Mouse (Mus musculus): ENCODE results near the gene Clba1. TPM values are rescaled to one million over a fixed set of nuclear protein-coding genes. Genes with fewer than 3 reads are reported as not detected.
A peak's percentile ranks its signal among the peaks of the same experiment; 100 is the strongest.

The Clba1 gene
- polyA plus RNA-seq (2016; fragmentation: Nextera tagmentation; extraction: Ambion mirVana) = 16.5 and 18.6 TPM in 2 replicates

DNA sequence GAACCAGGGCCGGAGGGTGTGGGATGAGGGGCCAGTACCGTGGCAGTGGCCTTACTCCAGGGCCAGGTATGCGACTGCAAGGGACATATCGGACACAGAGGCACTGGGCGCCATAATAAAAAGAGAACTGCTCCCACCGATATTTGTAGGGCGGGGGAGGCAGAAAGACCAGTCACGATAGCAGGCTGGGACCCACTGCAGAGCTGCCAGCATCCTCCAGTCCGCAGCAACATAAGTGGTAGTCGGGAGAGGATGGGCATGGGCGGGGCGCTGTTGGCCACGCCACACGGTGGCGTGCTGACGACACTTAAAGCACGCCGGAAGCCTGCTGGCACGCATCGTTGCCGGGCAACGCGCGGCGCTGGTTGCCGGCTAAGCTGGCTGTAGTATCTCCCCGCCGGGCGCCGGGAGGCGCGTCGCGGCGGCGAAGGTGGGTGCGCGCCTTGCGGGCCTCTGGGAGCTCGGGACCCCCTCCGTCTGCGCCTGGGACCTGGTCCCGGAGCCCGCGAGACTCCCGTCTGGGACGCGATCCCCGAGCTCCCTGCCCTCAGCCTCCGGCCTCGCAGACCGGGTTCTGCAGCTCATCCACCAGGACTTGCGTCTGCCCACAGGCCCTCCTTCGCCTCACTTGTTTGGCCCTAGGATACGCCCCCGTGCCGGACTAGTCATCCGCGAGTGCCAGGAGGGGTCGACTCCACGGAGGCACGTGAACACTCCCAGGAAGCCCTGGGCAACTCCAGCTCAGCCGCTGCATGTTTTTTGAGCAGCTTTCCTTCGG lies at the start of gene Clba1:
Clba1 (plus strand) TSS at position 351 of the 778 bp plus-strand sequence.
- Histone ChIP-seq H3K4me1 (peaks cover 18% of the 10 kb centered on the region), H3K27ac (peak within 1 kb of the TSS; percentile 42; the same call in 1 of the 2 replicates), H3K4me2 (replicated peaks) (peak within 1 kb of the TSS; percentile 92), H3K9me3 (no peaks in the 10 kb centered on the region), H3K9ac (peak within 1 kb of the TSS; percentile 60), H3K27me3 (replicated peaks) (peaks cover 6% of the 10 kb centered on the region; the same call in 1 of the 2 replicates), H3K36me3 (peaks cover 12% of the 10 kb centered on the region), H3K4me3 (peak within 1 kb of the TSS; percentile 62)
- peak; percentile 92 for ATAC-seq (ENCODE audit: low FRiP score, low read depth)
- WGBS = 2% methylated on average over 58 of the region's 64 CpGs

DNA sequence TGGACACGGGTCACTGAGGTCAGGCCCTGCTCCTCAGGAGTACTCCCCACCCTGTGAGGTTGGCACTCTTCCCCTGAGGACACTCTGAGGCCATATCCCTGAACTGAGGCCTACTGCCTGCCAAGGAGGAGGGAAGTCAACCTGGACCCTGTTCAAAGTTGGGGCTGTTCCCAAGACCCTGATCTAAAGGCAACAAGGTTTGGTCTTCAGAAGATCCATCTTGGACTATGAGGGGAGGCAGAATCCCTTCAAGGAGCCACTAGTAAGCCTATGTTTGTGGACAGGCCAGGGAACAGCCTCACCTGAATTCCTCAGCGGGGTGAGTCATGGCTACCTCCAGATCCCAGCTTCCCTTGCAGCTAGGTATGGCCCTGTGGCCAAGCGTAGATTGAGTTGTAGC lies 49.3 kb upstream of the Clba1 start:
- Histone ChIP-seq H3K4me1 (no peaks in the 10 kb centered on the region), H3K4me2 (replicated peaks) (no peak overlapping the region), H3K9me3 (no peaks in the 10 kb centered on the region), H3K27ac (no peak overlapping the region), H3K9ac (no peak overlapping the region), H3K27me3 (replicated peaks) (no peaks in the 10 kb centered on the region), H3K4me3 (no peak overlapping the region), H3K36me3 (no peaks in the 10 kb centered on the region)
- ATAC-seq (ENCODE audit: low FRiP score, low read depth) = no peak
- WGBS = 87% methylated on average over 3 of the region's 3 CpGs

DNA sequence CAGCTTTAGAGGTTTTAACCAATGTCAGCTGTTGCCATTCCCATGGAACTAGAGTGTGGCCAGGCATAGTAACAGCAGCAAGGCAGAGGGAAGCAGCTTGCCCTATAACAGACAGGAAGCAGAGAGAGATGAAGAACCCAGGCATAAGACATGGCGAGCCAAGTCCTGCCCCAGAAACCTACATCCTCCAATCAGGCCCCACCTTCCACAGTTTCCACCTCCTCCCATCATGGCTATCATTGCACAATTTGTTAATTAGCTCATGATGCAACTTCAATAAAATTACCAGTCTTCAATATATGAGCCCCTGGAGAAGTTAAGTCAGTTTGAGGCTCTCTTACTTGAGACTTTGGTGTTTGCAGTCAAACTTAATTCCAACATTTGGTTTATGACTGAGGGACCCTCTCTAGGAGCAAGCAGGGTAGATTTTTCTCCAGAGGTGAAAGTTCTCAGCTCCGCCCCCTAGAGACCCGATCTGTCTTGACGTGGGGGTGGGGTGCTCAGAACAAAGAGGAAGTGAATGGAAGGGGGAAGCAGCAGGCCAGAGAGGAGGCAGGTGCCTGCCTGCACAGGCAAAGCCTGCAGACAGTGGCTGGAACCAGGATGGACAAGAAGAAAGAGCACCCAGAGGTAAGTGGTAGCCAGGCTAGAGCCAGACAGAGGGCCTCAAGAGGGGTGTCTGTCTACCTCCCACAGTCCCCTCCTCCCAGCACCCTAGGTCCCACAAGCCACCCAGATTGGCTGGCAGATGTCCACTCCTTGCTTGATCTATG lies 48.4 kb upstream of the Clba1 start, which contains the start of gene Pld4:
Pld4 (plus strand) TSS at position 502 of the 773 bp plus-strand sequence.
- 44% methylated on average over 4 of the region's 4 CpGs for WGBS
- H3K27me3 ChIP-seq (replicated peaks) = no peaks in the 10 kb centered on the region
- no peak within 1 kb of the TSS for H3K9ac ChIP-seq
- no peak within 1 kb of the TSS for H3K4me2 ChIP-seq (replicated peaks)
- H3K27ac ChIP-seq = no peak within 1 kb of the TSS
- H3K36me3 ChIP-seq = no peaks in the 10 kb centered on the region
- no peak for ATAC-seq (ENCODE audit: low FRiP score, low read depth)
- H3K4me1 ChIP-seq = no peaks in the 10 kb centered on the region
- no peak within 1 kb of the TSS for H3K4me3 ChIP-seq
- no peaks in the 10 kb centered on the region for H3K9me3 ChIP-seq

DNA sequence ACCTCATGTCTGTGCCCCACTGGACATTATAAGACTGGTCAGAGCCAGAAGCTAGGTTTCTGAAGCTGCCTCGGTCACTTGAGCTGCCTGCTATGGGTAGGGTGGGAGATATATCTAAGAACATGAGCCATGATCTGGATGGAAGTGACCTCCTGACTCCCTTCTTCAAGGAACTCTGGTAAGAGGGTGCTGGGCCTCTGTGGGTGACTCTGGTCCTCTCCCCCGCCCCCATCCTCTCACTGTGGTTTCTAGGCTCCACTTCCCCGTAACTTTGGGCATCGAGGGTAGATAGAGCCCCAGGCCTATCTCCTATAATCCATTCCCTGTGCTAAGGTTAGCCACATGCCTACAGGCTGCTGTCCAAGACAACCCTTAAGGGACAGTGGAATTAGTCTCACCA lies 47.3 kb upstream of the Clba1 start:
- 82% methylated on average over 4 of the region's 4 CpGs for WGBS
- Histone ChIP-seq H3K9me3 (no peaks in the 10 kb centered on the region), H3K27me3 (replicated peaks) (no peaks in the 10 kb centered on the region), H3K36me3 (no peaks in the 10 kb centered on the region), H3K4me1 (no peaks in the 10 kb centered on the region), H3K27ac (no peak overlapping the region), H3K4me3 (no peak overlapping the region), H3K9ac (no peak overlapping the region), H3K4me2 (replicated peaks) (no peak overlapping the region)
- ATAC-seq (ENCODE audit: low FRiP score, low read depth) = no peak

DNA sequence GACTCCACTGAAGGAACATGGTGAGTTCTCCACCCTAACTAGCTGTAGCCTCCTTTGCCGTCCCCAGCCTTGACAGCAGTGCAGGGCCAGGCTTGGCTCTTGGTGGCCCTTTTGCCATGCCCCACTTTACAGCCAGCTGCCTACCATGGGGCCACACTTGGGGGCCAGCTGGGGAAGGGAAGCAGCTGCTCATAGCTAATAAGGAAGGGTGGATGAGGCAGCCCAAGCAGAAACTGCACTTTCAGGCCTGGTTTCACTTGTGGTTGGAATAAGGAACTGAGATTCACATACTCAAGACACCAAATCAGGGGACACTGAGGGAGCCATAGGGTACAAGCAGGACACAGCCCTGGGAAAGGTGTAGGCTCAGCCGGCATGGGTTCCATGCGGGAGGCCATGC lies 46.7 kb upstream of the Clba1 start:
- Histone ChIP-seq H3K4me1 (no peaks in the 10 kb centered on the region), H3K9me3 (no peaks in the 10 kb centered on the region), H3K27ac (no peak overlapping the region), H3K36me3 (no peaks in the 10 kb centered on the region), H3K4me2 (replicated peaks) (no peak overlapping the region), H3K4me3 (no peak overlapping the region), H3K9ac (no peak overlapping the region), H3K27me3 (replicated peaks) (no peaks in the 10 kb centered on the region)
- ATAC-seq (ENCODE audit: low FRiP score, low read depth) = no peak
- 84% methylated on average over 3 of the region's 3 CpGs for WGBS

DNA sequence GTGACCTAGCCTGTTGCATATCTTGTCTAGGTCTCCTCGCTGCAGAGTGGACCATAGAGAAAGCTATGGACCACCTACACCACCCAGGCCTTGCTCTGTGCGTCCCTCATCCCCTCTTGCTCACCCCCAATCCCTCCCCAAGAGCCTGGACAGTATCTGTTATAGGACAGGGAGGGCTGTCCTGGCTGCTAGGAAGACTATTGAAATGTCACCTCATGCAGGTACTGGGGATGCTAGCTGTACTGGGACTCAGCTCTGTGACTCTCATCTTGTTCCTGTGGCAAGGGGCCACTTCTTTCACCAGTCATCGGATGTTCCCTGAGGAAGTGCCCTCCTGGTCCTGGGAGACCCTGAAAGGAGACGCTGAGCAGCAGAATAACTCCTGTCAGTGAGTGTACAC lies 45.6 kb upstream of the Clba1 start:
- H3K9ac ChIP-seq = no peak overlapping the region
- WGBS = 82% methylated on average over 4 of the region's 4 CpGs
- no peak for ATAC-seq (ENCODE audit: low FRiP score, low read depth)

DNA sequence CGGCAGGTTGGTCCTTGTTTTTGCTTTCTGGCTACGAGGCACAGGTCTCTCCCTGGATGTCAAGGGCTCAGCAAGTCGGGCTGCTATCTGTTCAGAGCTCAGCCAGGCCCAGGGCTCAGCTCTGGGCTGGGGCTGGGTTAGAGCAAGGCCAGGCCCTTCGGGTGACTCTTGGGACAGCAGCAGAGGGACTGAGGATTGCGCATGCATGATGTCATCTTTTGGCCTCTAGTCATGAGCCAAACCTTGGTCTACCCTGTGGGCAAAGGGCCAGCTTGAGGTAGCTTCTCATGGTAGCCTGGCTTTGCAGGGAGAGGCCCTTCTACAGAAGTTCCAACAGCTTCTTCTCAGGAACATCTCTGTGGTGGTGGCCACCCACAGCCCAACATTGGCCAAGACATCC lies 44.6 kb upstream of the Clba1 start:
- H3K27ac ChIP-seq = no peak overlapping the region
- no peak for ATAC-seq (ENCODE audit: low FRiP score, low read depth)
- no peak overlapping the region for H3K4me2 ChIP-seq (replicated peaks)
- H3K9ac ChIP-seq = no peak overlapping the region
- H3K36me3 ChIP-seq = no peaks in the 10 kb centered on the region
- H3K4me1 ChIP-seq = no peaks in the 10 kb centered on the region
- H3K4me3 ChIP-seq = no peak overlapping the region
- no peaks in the 10 kb centered on the region for H3K27me3 ChIP-seq (replicated peaks)
- 80% methylated on average over 5 of the region's 5 CpGs for WGBS
- no peaks in the 10 kb centered on the region for H3K9me3 ChIP-seq

More for the DNA sequence above, 45.6 kb upstream of the Clba1 start:
- no peak overlapping the region for H3K27ac ChIP-seq
- no peaks in the 10 kb centered on the region for H3K27me3 ChIP-seq (replicated peaks)
- no peak overlapping the region for H3K4me3 ChIP-seq
- H3K4me1 ChIP-seq = no peaks in the 10 kb centered on the region
- H3K36me3 ChIP-seq = no peaks in the 10 kb centered on the region
- H3K4me2 ChIP-seq (replicated peaks) = no peak overlapping the region
- no peaks in the 10 kb centered on the region for H3K9me3 ChIP-seq

DNA sequence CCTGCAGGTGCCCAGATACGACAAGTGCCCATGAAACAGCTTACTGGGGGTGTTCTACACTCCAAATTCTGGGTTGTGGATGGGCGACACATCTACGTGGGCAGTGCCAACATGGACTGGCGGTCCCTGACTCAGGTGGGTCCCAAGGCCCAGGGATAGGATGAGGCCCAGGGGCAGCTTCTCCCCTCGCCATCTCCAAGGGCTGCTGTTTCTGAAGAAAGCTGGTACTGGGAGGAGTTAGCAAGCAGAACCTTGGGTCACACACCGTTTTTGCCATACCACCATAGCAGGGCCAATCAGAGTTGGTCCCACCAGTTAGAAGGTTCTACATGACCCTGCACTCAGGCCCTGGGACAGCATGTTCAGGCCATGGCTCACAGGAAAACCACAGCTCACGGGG lies 43.7 kb upstream of the Clba1 start:
- no peak overlapping the region for H3K4me3 ChIP-seq
- no peak overlapping the region for H3K27ac ChIP-seq
- no peaks in the 10 kb centered on the region for H3K36me3 ChIP-seq
- H3K9ac ChIP-seq = no peak overlapping the region
- ATAC-seq (ENCODE audit: low FRiP score, low read depth) = no peak
- H3K4me2 ChIP-seq (replicated peaks) = no peak overlapping the region
- no peaks in the 10 kb centered on the region for H3K9me3 ChIP-seq
- 93% methylated on average over 7 of the region's 7 CpGs for WGBS
- no peaks in the 10 kb centered on the region for H3K4me1 ChIP-seq
- no peaks in the 10 kb centered on the region for H3K27me3 ChIP-seq (replicated peaks)

DNA sequence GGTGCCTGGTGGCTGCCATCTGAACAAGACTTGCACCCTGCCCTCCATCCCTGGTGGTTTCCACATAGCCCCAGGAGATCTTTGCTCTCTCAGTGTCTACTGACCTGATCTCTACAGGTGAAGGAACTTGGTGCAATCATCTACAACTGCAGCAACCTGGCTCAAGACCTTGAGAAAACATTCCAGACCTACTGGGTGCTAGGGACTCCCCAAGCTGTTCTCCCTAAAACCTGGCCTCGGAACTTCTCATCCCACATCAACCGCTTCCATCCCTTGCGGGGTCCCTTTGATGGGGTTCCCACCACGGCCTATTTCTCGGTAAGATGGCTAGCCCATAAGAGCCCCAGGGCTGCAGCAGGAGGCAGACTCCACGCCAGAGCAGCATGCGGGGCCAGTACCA lies 42.2 kb upstream of the Clba1 start:
- no peak for ATAC-seq (ENCODE audit: low FRiP score, low read depth)
- H3K36me3 ChIP-seq = no peaks in the 10 kb centered on the region
- no peaks in the 10 kb centered on the region for H3K4me1 ChIP-seq
- H3K27ac ChIP-seq = no peak overlapping the region
- H3K4me2 ChIP-seq (replicated peaks) = no peak overlapping the region
- 93% methylated on average over 7 of the region's 7 CpGs for WGBS
- H3K9ac ChIP-seq = no peak overlapping the region
- H3K4me3 ChIP-seq = no peak overlapping the region
- H3K27me3 ChIP-seq (replicated peaks) = no peaks in the 10 kb centered on the region
- H3K9me3 ChIP-seq = no peaks in the 10 kb centered on the region

DNA sequence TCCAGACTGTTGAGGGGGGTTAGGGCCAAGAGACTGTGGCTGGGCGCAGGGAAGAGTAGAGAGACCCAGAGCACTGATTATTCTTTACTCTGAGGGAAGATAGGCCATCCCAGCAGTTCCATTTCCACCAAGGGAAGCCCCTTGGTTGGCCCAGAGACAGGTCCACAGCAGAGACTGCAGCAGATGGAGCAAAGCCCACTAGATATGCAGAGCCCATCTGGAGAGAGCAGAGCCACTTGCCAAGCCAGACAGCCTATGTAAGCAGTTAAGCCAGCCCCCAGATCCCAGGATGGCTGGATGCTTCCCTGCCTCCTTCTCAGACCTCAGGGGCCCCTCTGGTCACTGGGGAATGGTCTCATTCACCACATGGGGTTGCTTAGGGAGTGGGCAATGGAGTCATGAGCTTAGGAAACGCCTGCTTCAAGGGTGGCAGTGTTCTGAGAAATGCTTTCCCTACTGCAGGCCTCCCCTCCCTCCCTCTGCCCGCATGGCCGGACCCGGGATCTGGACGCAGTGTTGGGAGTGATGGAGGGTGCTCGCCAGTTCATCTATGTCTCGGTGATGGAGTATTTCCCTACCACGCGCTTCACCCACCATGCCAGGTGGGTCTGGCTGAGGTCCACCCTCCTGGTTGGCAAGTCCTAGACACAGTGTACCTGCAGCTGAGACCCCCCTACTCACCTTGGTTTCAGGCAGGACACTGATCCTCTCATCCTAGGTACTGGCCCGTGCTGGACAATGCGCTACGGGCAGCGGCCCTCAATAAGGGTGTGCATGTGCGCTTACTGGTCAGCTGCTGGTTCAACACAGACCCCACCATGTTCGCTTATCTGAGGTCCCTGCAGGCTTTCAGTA lies 41.5 kb upstream of the Clba1 start:
- whole genome bisulfite sequencing = 91% methylated on average over 16 of the region's 16 CpGs
- Histone ChIP-seq H3K36me3 (no peaks in the 10 kb centered on the region), H3K27me3 (replicated peaks) (no peaks in the 10 kb centered on the region), H3K4me3 (no peak overlapping the region), H3K27ac (no peak overlapping the region), H3K9ac (no peak overlapping the region), H3K4me1 (no peaks in the 10 kb centered on the region), H3K4me2 (replicated peaks) (no peak overlapping the region), H3K9me3 (no peaks in the 10 kb centered on the region)
- ATAC-seq (ENCODE audit: low FRiP score, low read depth) = no peak

DNA sequence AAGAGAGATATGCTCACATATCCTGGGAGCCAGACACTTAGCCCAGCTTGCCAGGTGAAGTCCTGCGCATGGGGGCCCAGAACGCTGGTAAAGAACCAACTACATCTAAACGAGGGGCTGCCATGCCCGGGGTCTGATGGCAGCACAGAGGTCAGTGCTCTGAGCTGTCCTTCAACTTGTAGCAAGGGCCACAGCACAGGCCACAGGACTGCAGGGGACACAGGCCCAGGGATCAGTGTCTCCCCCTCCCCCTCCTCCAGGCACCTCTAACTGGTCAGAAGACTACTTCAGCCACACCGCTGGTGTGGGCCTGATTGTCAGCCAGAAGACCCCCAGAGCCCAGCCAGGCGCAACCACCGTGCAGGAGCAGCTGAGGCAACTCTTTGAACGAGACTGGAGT lies 40.6 kb upstream of the Clba1 start:
- 88% methylated on average over 8 of the region's 8 CpGs for WGBS
- ATAC-seq (ENCODE audit: low FRiP score, low read depth) = no peak

DNA sequence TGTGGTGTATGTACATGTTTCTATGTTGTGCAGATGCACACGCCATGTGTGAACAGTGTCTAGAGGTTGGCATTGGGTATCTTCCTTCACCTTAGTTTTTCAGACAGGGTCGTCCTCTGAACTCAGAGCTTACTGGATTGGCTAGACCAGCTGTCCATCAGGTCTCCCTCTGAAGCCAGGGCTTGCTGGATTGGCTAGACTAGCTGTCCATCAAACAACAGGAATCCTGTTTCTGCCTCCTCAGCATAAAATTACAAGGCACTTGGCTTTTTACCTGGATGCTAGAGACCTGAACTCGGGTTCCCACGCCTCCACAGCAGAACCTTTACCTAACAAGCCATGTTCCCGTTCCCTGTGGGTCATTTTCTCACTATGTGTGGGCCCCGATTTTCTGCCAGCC lies 39.7 kb upstream of the Clba1 start:
- H3K36me3 ChIP-seq = no peaks in the 10 kb centered on the region
- H3K9me3 ChIP-seq = no peaks in the 10 kb centered on the region
- no peak overlapping the region for H3K9ac ChIP-seq
- no peak for ATAC-seq (ENCODE audit: low FRiP score, low read depth)
- H3K27ac ChIP-seq = no peak overlapping the region
- H3K4me3 ChIP-seq = no peak overlapping the region
- no peaks in the 10 kb centered on the region for H3K4me1 ChIP-seq
- 82% methylated on average over 6 of the region's 6 CpGs for WGBS
- H3K4me2 ChIP-seq (replicated peaks) = no peak overlapping the region
- no peaks in the 10 kb centered on the region for H3K27me3 ChIP-seq (replicated peaks)

More for the DNA sequence above, 40.6 kb upstream of the Clba1 start:
- Histone ChIP-seq H3K36me3 (no peaks in the 10 kb centered on the region), H3K9ac (no peak overlapping the region), H3K4me3 (no peak overlapping the region), H3K4me2 (replicated peaks) (no peak overlapping the region), H3K27me3 (replicated peaks) (no peaks in the 10 kb centered on the region), H3K9me3 (no peaks in the 10 kb centered on the region), H3K4me1 (no peaks in the 10 kb centered on the region), H3K27ac (no peak overlapping the region)

Measured in neural tube, embryonic 12.5 days (tissue).